Mouse (Mus musculus) kidney, adult 2 months (tissue): ENCODE measurements around the gene Slc38a10.

Source experiments
- CTCF ChIP-seq: fragments of 200-500 bp; conservative IDR thresholded peaks from 2 replicates; pipeline ENCODE4 v1.5.1; 2011; ENCODE audit warnings: low read depth, mild to moderate bottlenecking, control low read depth, low read length, moderate library complexity, mixed read lengths; ENCODE audit not compliant: insufficient read depth, insufficient read length
- POLR2A ChIP-seq: fragments of 200-500 bp; IDR thresholded peaks from one replicate; pipeline ENCODE4 v1.6.1; 2011; ENCODE audit warnings: low read depth, low read length, control low read depth

DNA sequence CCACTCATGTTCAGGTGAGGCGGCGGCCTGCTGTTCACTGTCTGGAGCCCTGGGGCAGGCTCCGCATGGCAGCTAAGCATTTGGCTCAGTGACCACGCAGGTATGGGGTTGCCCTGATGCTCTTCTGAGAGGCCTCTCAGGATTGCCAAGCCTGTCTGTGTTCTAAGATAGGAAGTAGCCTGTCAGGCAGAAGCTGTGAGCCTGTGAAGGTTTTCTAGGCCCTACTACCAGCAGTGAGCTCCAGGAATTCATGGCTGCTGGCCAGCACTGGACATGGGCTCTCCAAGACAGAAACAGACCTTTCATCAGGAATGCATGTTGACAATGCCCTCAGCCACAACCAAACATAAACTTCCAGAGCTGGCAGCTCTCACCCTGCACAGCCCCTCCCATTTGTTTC is 39.0 kb downstream of the Slc38a10 start:
- TF ChIP-seq POLR2A: no peak
- TF ChIP-seq CTCF: no peak
